Mouse (Mus musculus) naive thymus-derived CD4-positive, alpha-beta T cell, adult 2 months (primary cell): Measurements from ENCODE around the gene Adcy9.
"Not testable (repeated sequence)": the region's sequence is repeated elsewhere in the genome, so short reads cannot be mapped to it uniquely, and the experiment has no call there.

Source experiments
- DNase-seq: peaks from one replicate; pipeline ENCODE4 v3.0.0-alpha.2; 2011; ENCODE audit warnings: low read depth

Gene Adcy9

GRCm38 (mm10) chr16:4381487-4381886 lies 38.8 kb downstream of the Adcy9 start:
- peak; percentile 18 for DNase-seq

GRCm38 (mm10) chr16:4378788-4379187 lies 41.5 kb downstream of the Adcy9 start:
- DNase-seq: no peak

- DNase-seq: no peak
These were observed 42.7 kb downstream of the Adcy9 start for GRCm38 (mm10) chr16:4377556-4377955.

DNA sequence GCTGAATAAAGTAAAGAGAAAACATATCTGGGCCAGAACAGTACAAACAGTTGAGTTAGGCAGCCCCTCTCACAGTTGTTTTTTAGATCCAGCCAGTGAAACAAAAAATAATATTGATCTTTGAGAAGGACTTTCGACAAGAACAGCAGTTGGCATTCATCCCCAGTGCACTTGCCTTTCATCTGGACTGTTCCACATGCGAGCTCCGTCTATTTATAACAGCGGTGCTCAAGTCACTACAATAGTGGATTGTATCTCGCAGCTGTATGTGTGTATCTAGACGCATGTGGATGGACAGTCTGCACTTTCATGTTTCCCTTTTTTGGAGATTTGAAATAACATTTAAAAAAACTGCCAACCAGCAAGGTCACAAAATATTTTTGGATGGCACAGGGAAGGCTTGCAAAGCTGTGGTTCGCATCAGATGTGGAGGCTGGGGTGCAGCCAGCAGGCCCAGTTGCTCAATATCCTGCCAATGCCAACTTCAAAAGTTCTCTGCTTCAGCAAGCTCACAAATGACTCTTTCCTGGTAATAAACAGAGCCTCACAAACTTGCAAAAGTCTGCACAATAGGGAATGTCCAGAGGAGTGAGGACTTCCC lies 45.4 kb downstream of the Adcy9 start:
- DNase-seq: no peak

DNA sequence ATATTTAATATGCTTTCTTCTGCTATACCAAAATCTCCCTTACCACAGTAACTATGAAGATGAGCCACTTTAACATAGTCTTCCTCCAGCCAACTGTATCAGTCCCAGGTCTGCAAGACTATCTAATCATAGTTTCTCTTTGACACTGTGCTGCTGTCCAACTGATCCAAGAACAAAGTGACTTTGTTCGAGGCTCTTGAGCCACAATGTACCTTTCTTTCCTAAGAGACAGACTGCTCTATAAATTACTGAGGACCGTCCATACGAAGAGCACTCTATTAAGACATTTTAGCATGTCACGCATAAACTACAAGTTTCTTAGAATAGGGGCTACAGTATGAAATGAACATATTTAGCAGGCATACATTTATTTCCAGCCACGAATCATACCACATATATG lies 46.0 kb downstream of the Adcy9 start:
- no peak for DNase-seq

DNA sequence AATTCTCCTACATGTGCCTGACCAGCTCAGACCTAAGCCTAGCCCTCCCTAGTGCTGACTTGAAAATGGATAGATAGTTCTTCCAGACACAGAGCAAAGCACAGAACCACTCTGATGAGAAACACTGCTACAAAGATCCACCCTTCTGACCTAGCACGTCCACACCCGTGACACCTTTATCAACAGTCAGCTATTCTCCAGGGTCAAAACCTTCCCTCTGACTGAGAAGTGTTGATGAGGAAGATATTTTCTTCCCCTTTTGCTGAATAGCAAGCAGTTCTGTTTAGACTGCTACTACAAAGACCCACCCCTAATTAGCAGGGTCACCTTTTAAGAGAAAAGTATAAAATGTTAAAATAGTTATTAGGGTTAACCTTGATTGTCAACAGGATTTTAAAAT lies 49.3 kb downstream of the Adcy9 start:
- DNase-seq: no peak

- DNase-seq: no peak
These were observed 50.2 kb downstream of the Adcy9 start for GRCm38 (mm10) chr16:4370141-4370541.

DNA sequence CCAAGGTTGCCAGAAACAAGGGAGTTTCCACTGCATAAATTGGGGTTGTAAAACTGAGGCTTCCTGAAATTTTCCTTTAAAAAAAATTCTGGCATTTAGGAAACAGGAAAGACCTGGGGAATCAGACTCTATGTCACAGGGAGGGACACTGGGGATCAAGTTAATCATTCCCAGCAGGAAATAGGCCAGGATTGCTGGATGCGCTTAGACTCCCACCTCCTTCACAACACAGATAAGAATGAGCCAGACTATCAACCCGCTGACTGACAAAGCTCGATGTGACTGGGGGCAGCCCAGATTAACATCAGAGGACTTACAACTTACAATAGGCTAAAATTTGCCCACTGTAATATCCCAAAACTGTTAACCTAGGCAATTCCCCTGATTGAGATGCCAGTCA lies 52.4 kb downstream of the Adcy9 start:
- no peak for DNase-seq

DNA sequence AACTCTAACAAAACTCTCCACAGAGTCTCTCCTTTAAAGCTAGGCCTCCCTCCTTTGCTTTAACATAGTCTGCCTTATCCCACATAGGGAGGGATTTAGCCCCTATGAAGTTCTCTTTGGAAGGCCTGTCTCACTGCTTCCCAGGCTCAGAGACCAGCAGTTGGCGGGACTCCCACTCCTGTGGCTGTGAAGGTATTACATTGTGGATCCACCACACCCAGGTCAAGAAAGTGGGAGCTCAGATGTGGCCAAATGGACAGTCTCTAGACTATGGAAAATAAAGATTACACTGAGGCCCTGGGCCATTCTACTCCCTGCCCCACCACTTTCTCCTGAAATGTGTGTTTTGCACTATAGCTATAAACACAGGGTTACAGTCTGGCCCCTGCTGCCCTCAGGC lies 53.0 kb downstream of the Adcy9 start:
- no peak for DNase-seq

GRCm38 (mm10) chr16:4366671-4367070 lies 53.6 kb downstream of the Adcy9 start:
- no peak for DNase-seq

DNA sequence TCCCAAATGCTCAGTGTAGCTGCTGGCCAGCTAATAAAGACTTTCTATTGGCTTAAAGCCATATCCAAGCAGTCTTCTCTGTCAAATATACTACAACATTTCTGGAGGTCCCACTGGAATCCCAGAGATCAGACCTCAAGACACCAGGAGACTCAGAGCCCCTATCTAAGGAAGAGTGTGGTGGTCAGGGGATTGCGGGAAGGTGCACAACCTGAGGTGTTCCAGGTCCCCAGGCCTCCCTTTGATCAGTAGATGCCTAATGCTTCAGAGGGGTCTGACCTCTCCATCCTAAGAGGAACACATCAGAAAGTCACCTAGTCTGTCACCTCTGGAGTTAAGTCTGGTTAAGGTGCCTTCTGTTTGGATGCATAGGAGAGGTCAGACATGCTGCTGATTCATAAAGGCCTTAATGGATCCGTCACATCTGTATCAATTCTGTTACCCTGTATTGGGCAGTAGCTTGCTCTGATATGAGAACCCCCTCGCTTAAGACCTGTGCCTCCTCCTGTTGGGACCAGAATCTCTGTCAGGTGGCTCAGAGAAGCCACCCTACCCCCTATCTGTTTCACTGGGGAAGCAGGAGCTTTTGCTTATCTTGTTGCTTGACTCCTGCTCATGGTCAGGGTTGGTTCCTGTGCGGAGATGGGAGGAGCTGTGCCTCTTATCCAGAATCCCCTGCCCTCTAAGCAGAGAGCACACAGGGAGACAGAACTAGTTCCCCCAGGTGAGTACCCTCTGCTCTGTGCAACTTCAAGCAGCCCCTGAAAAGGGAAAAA lies 56.8 kb downstream of the Adcy9 start:
- DNase-seq: no peak

DNA sequence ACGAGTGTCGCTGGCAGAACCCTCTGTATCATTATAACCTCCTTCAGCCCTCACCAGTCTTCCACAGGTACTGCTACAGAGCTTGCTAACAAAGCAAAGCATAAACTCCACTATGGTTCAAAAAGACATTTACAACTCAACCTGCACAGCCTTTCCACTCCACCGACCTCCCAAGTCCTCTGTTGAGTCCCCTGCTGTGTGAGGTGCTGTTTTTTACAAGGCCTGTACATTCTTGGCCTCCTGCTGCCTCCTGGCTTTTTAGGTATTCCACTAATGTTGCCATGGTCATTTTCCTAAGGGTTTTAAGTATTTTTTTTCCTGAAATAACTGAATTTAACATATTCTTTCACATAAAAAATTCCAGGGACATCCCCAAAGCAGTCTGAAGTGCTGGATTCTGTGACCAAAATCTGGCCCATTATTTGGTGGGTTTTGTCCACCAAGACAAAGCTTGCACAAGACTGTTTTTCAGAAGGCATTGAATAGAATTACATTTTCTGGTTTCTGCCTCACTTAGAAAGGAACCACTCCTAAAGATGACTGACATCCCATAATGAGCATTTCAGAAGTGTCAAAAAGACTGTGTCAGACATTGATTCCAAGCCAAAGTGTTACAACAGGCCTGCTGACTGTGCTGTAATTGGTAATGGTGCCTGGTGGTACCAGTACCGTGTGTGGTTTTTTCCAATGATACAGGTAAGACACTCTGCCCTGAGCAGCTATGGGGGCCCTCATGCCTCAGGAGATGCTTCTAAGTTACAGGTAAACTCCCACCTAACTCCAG lies 64.8 kb downstream of the Adcy9 start:
- DNase-seq: no peak

GRCm38 (mm10) chr16:4342579-4342978 lies 77.7 kb downstream of the Adcy9 start:
- no peak for DNase-seq

DNA sequence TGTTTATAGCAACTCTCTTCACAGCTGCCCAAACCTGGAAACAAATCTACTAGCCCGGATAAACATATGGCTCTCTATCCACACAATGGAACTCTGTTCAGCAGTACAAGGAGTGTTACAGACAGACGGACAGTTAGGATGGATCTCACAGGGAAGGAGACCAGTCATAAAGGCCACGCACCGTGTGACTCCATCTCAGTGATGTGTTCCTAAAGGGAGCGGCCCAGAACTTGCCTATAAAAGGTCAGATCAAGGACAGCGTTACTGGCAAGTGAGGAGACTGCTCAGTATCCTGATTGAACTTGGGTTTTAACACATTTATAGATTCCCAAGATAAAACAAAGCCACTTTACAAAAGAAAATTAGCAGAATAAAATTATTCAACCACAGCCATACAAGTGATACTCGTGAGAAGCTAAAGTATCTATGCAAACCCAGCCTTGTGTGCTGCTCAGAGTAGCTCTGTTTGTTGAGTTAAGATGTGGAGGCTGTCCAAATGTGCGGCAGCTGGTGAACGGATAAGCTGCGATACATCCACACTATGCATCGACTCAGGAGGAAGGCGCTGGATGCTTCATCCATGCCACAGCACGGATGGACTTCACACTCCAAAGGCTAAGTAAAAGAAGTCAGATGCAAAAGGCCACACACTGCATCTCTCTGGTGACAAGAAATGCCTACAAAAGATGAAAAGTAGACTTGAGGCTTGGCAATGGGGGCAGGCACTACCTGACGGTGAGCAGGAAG lies 78.8 kb downstream of the Adcy9 start:
- DNase-seq: no peak

DNA sequence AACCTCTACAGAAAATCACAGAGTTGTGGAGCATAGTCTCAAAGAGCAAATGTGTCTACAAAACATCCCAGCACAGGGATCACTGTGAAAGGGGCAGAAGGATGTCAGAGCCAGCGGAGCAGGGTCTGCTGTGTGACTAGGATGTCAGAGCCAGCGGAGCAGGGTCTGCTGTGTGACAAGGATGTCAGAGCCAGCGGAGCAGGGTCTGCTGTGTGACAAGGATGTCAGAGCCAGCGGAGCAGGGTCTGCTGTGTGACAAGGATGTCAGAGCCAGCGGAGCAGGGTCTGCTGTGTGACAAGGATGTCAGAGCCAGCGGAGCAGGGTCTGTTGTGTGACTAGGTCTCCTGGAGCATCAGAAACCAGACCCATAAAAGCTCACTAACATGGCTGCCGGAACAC lies 81.1 kb downstream of the Adcy9 start:
- DNase-seq: not testable (repeated sequence)

DNA sequence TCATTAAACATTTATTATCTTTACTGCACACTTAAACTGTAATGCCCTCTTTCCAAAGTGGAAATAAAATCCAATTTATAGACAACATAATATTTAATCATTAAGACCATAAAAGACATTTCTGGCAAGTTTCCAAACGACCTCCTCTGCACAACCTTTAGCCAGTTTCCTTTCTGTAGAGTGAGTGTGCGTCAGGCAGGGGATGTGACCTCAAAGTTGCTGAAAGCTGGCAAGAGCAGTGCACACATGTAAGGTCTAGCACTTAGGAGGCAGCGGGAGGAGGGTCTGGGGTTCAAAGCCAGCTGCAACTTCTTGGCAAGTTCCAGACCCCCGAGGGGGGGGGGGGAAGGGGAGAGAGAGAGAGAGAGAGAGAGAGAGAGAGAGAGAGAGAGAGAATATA lies 83.0 kb downstream of the Adcy9 start:
- no peak for DNase-seq

DNA sequence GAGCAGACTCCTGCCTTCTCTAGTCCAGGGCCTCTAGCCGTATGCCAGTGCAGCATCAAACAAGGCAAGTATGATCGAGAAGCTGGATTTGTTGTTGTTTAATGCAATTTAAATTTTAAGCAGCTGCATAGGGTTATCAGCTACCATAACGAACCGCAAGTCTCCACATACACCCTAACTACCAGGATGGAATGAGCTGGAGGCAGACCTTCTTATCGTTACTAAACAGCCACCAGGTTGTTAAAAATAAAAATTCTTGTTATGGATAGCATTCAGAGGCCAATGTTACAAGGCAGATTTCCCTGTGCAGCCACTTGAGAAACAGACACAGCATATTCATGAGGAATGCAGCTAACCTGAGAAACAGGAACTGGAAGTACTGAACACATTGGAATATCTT lies 86.5 kb downstream of the Adcy9 start:
- DNase-seq: no peak

DNA sequence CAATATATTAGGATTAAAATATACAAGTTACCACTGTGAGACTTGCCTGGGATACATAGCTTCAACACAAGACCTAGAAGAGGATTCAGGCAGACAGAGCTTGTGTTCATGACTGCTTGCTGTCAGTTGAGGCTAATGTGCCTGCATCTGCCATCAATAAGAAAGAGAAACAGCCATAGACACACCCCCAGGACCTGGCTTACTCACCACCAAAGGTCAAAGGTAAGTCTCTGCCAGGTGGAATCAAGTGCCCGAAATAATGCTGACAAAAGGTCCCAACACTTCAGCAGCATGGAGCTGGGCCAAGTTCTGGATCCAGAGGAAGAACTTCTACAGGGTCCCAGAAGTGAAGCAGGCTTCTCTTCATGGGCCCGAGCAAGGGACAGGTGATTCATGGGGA lies 86.9 kb downstream of the Adcy9 start:
- DNase-seq: no peak

DNA sequence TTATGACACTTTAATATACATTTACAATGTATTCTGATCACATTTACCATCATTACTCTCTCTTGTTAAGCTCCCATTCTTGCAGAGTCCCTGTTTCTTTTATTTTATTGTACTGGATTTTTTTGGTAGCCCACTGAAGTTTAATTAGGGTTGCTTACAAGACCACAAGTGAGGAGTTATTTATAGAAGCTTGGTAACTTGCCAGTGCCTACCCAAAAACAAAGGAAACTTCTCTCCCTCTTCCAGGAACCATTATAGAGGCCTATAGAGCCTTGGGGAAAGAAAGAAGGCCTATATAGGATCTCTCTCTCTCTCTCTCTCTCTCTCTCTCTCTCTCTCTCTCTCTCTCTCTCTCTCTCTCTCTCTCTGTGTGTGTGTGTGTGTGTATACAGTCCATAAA lies 93.2 kb downstream of the Adcy9 start:
- DNase-seq: no peak

DNA sequence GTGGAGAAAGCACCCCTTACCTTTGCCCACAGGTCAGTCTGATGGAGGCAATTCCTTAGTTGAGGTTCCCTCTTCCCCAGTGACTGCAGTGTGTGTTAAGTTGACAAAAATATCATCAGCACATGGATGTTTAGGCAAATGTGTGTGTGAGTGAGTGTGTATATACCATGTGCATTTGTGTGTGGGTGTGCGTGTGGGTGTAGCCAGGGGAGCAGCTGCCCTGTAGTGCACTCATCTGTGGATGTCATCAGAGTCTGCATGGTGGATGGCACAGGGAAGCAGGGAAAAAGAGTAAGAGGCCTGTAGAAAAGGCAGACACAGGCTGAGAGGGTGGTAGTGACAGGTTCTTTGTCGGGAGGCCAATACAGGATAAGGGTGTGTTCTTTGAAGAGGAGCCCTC lies 94.5 kb downstream of the Adcy9 start:
- DNase-seq: no peak

GRCm38 (mm10) chr16:4324967-4325366 lies 95.3 kb downstream of the Adcy9 start:
- DNase-seq: no peak

GRCm38 (mm10) chr16:4320856-4321255 lies 99.4 kb downstream of the Adcy9 start:
- no peak for DNase-seq
